Mouse (Mus musculus) heart, embryonic 15.5 days (tissue): ENCODE results near the gene Tulp1. TPM values are rescaled to one million over a fixed set of nuclear protein-coding genes. Genes with fewer than 3 reads are reported as not detected.
"Not testable (repeated sequence)": the region's sequence is repeated elsewhere in the genome, so short reads cannot be mapped to it uniquely, and the experiment has no call there.

Source experiments
- ATAC-seq: fragments of 200-750 bp; cut with Nextera tagmentation; replicated peaks from 2 replicates; pipeline ENCODE4 v1.8.0; 2017; ENCODE audit warnings: low read depth, moderate TSS enrichment; ENCODE audit not compliant: insufficient number of reproducible peaks, insufficient read depth, low FRiP score
- H3K27ac ChIP-seq: fragments of 300-500 bp; sonication (generic); 2 replicates; pipeline ENCODE4 v1.5.1; 2015; ENCODE audit warnings: mild to moderate bottlenecking, inconsistent platforms
- H3K27me3 ChIP-seq: fragments of 300-500 bp; sonication (generic); 2 replicates; pipeline ENCODE4 v1.6.1; 2015; ENCODE audit warnings: inconsistent platforms
- H3K36me3 ChIP-seq: fragments of 300-500 bp; sonication (generic); 2 replicates; pipeline ENCODE4 v1.6.1; 2015; ENCODE audit warnings: mild to moderate bottlenecking, inconsistent platforms
- H3K4me1 ChIP-seq: fragments of 300-500 bp; sonication (generic); replicated peaks from 2 replicates; pipeline ENCODE4 v1.6.1; 2015; ENCODE audit warnings: inconsistent platforms
- H3K4me2 ChIP-seq: fragments of 300-500 bp; sonication (generic); 2 replicates; pipeline ENCODE4 v1.6.1; 2015; ENCODE audit warnings: inconsistent platforms, mild to moderate bottlenecking, moderate library complexity
- H3K4me3 ChIP-seq: fragments of 300-500 bp; sonication (generic); 2 replicates; pipeline ENCODE4 v1.5.1; 2015; ENCODE audit warnings: mild to moderate bottlenecking, inconsistent platforms
- H3K9ac ChIP-seq: fragments of 300-500 bp; sonication (generic); 2 replicates; pipeline ENCODE4 v1.6.1; 2015; ENCODE audit warnings: mild to moderate bottlenecking, inconsistent platforms
- H3K9me3 ChIP-seq: fragments of 300-500 bp; sonication (generic); replicated peaks from 2 replicates; pipeline ENCODE4 v1.6.1; 2016; ENCODE audit warnings: inconsistent platforms
- WGBS: fragments of 180-500 bp; shearing (Covaris S2); methylation state at CpG from one replicate; pipeline ENCODE4 v1.1.7; 2015; ENCODE audit warnings: mixed read lengths; 5-methylcytosine and 5-hydroxymethylcytosine counted together
- polyA plus RNA-seq: library from polyadenylated mRNA; unstranded; fragments of >200 nt; fragmentation: Nextera tagmentation; extraction: Ambion mirVana; gene quantifications from 2 replicates; pipeline ENCODE4 v1.2.1, GENCODE M21; 2015

Gene Tulp1
- 2.6 and 4.3 TPM in 2 replicates for polyA plus RNA-seq

GRCm38 (mm10) chr17:28365122-28365521, at the start of gene Tulp1:
Tulp1 (minus strand) TSS chr17:28365222.
- WGBS, result 34% methylated on average over 8 of the region's 8 CpGs
- Histone ChIP-seq H3K36me3 (no peaks in the 10 kb centered on the region), H3K27me3 (peaks cover 50% of the 10 kb centered on the region), H3K4me1 (peaks cover 29% of the 10 kb centered on the region), H3K9ac (no peak within 1 kb of the TSS; the same call in 1 of the 2 replicates), H3K9me3 (no peaks in the 10 kb centered on the region), H3K27ac (no peak within 1 kb of the TSS), H3K4me3 (peak within 1 kb of the TSS; percentile 45), H3K4me2 (peak within 1 kb of the TSS; percentile 57)
- no peak for ATAC-seq

- 0 out of 2 replicates have a peak, but pooled peaks cover 2% of the 10 kb centered on the region for H3K4me1 ChIP-seq
- ATAC-seq, result no peak
- H3K4me3 ChIP-seq, result no peak overlapping the region
- peak overlapping the region; percentile 31; the same call in 1 of the 2 replicates for H3K27ac ChIP-seq
- H3K9ac ChIP-seq, result no peak overlapping the region
- H3K36me3 ChIP-seq, result no peaks in the 10 kb centered on the region
- 78% methylated on average over 10 of the region's 10 CpGs for WGBS
- no peak overlapping the region for H3K4me2 ChIP-seq
- no peaks in the 10 kb centered on the region for H3K9me3 ChIP-seq
- no peaks in the 10 kb centered on the region for H3K27me3 ChIP-seq
Measured at GRCm38 (mm10) chr17:28411381-28411960, 46.4 kb upstream of the Tulp1 start.

GRCm38 (mm10) chr17:28410731-28411130, 45.7 kb upstream of the Tulp1 start:
- H3K4me1 ChIP-seq, result 0 out of 2 replicates have a peak, but pooled peaks cover 2% of the 10 kb centered on the region
- no peak for ATAC-seq
- WGBS, result 81% methylated on average over 4 of the region's 4 CpGs
- peaks cover 2% of the 10 kb centered on the region; the same call in 1 of the 2 replicates for H3K36me3 ChIP-seq
- H3K4me2 ChIP-seq, result no peak overlapping the region
- H3K4me3 ChIP-seq, result no peak overlapping the region
- no peaks in the 10 kb centered on the region for H3K9me3 ChIP-seq
- H3K27ac ChIP-seq, result no peak overlapping the region
- H3K9ac ChIP-seq, result no peak overlapping the region
- H3K27me3 ChIP-seq, result no peaks in the 10 kb centered on the region

GRCm38 (mm10) chr17:28408251-28408918, 43.4 kb upstream of the Tulp1 start:
- Histone ChIP-seq H3K9me3 (no peaks in the 10 kb centered on the region), H3K4me2 (no peak overlapping the region), H3K4me3 (no peak overlapping the region), H3K9ac (no peak overlapping the region), H3K4me1 (0 out of 2 replicates have a peak, but pooled peaks cover 2% of the 10 kb centered on the region), H3K27me3 (no peaks in the 10 kb centered on the region), H3K27ac (no peak overlapping the region), H3K36me3 (peaks cover 9% of the 10 kb centered on the region)
- 72% methylated on average over 5 of the region's 5 CpGs for WGBS
- ATAC-seq, result no peak

- H3K27ac ChIP-seq, result no peak overlapping the region
- peak; percentile 56 for ATAC-seq
- 38% methylated on average over 15 of the region's 15 CpGs for WGBS
Measured at GRCm38 (mm10) chr17:28407418-28408250, 42.6 kb upstream of the Tulp1 start.

GRCm38 (mm10) chr17:28406471-28406870, 41.4 kb upstream of the Tulp1 start:
- no peak for ATAC-seq
- no peak overlapping the region for H3K4me2 ChIP-seq
- 92% methylated on average over 7 of the region's 7 CpGs for WGBS
- no peaks in the 10 kb centered on the region for H3K9me3 ChIP-seq
- H3K4me1 ChIP-seq, result 0 out of 2 replicates have a peak, but pooled peaks cover 2% of the 10 kb centered on the region
- H3K27ac ChIP-seq, result no peak overlapping the region
- H3K27me3 ChIP-seq, result no peaks in the 10 kb centered on the region
- no peak overlapping the region for H3K9ac ChIP-seq
- H3K36me3 ChIP-seq, result peaks cover 16% of the 10 kb centered on the region
- H3K4me3 ChIP-seq, result no peak overlapping the region

More at GRCm38 (mm10) chr17:28407418-28408250, 42.6 kb upstream of the Tulp1 start:
- H3K27me3 ChIP-seq, result no peaks in the 10 kb centered on the region
- 0 out of 2 replicates have a peak, but pooled peaks cover 2% of the 10 kb centered on the region for H3K4me1 ChIP-seq
- no peak overlapping the region for H3K4me3 ChIP-seq
- no peak overlapping the region for H3K9ac ChIP-seq
- no peak overlapping the region for H3K4me2 ChIP-seq
- H3K9me3 ChIP-seq, result no peaks in the 10 kb centered on the region
- peaks cover 9% of the 10 kb centered on the region for H3K36me3 ChIP-seq

GRCm38 (mm10) chr17:28404745-28405144, 39.7 kb upstream of the Tulp1 start:
- not testable (repeated sequence) for H3K27me3 ChIP-seq, H3K27ac ChIP-seq, H3K9me3 ChIP-seq, H3K4me3 ChIP-seq, H3K4me1 ChIP-seq, H3K9ac ChIP-seq, H3K4me2 ChIP-seq, ATAC-seq
- H3K36me3 ChIP-seq, result peaks cover 21% of the 10 kb centered on the region
- WGBS, result 97% methylated on average over 2 of the region's 2 CpGs

GRCm38 (mm10) chr17:28404301-28404700, 39.3 kb upstream of the Tulp1 start:
- H3K9ac ChIP-seq, result no peak overlapping the region
- no peak overlapping the region for H3K27ac ChIP-seq
- H3K4me2 ChIP-seq, result no peak overlapping the region
- no peaks in the 10 kb centered on the region for H3K9me3 ChIP-seq
- H3K4me1 ChIP-seq, result 0 out of 2 replicates have a peak, but pooled peaks cover 2% of the 10 kb centered on the region
- WGBS, result 97% methylated on average over 11 of the region's 11 CpGs
- ATAC-seq, result no peak
- H3K4me3 ChIP-seq, result no peak overlapping the region
- H3K36me3 ChIP-seq, result peaks cover 21% of the 10 kb centered on the region
- no peaks in the 10 kb centered on the region for H3K27me3 ChIP-seq

GRCm38 (mm10) chr17:28394994-28395393, 30.0 kb upstream of the Tulp1 start:
- H3K4me3 ChIP-seq, result no peak overlapping the region
- H3K9ac ChIP-seq, result no peak overlapping the region
- no peaks in the 10 kb centered on the region for H3K9me3 ChIP-seq
- H3K4me2 ChIP-seq, result no peak overlapping the region
- H3K27ac ChIP-seq, result no peak overlapping the region
- H3K27me3 ChIP-seq, result 0 out of 2 replicates have a peak, but pooled peaks cover 7% of the 10 kb centered on the region
- peaks cover 7% of the 10 kb centered on the region for H3K4me1 ChIP-seq
- H3K36me3 ChIP-seq, result peaks cover 18% of the 10 kb centered on the region; the same call in 1 of the 2 replicates
- 74% methylated on average over 7 of the region's 7 CpGs for WGBS
- ATAC-seq, result no peak

GRCm38 (mm10) chr17:28394051-28394765, 29.2 kb upstream of the Tulp1 start:
- Histone ChIP-seq H3K4me3 (no peak overlapping the region), H3K4me2 (no peak overlapping the region)
- WGBS, result 76% methylated on average over 15 of the region's 15 CpGs

More at GRCm38 (mm10) chr17:28394051-28394765, 29.2 kb upstream of the Tulp1 start:
- peaks cover 10% of the 10 kb centered on the region for H3K27me3 ChIP-seq
- ATAC-seq, result no peak
- H3K9ac ChIP-seq, result no peak overlapping the region
- H3K36me3 ChIP-seq, result peaks cover 16% of the 10 kb centered on the region; the same call in 1 of the 2 replicates
- H3K4me1 ChIP-seq, result peaks cover 7% of the 10 kb centered on the region
- no peaks in the 10 kb centered on the region for H3K9me3 ChIP-seq
- no peak overlapping the region for H3K27ac ChIP-seq
